Mouse (Mus musculus) MEL (cell line): Measurements from ENCODE around the gene Hspg2. TPM values are rescaled to one million over a fixed set of nuclear protein-coding genes. Genes with fewer than 3 reads are reported as not detected.

ENCODE experiments used
- DNase-seq: peaks from one replicate; pipeline ENCODE4 v3.0.0; 2011; ENCODE audit warnings: low read depth, low spot score
- H3K27ac ChIP-seq: 2 replicates; pipeline ENCODE4 v1.5.1; 2012; ENCODE audit warnings: low read depth, mild to moderate bottlenecking, control low read depth, low read length, moderate library complexity; ENCODE audit not compliant: control insufficient read depth
- H3K27me3 ChIP-seq, 2 experiments: fragments of 150-350 bp in 1 of 2; sonication (generic) in 1 of 2; 2 replicates each; pipeline ENCODE4 v1.6.1; 2012; ENCODE audit warnings: low read length in 2 of 2, mild to moderate bottlenecking in 2 of 2, improper control_type of control experiment in 1 of 2, moderate library complexity in 1 of 2; ENCODE audit not compliant: insufficient read depth in 2 of 2, control insufficient read depth in 1 of 2
- H3K36me3 ChIP-seq, 2 experiments: 2 replicates each; pipeline ENCODE4 v1.6.1; 2012 to 2014; ENCODE audit warnings: low read length in 2 of 2, improper control_type of control experiment in 1 of 2, inconsistent platforms in 1 of 2, mild to moderate bottlenecking in 1 of 2; ENCODE audit not compliant: insufficient read depth in 2 of 2, control insufficient read depth in 1 of 2
- H3K4me1 ChIP-seq, 2 experiments: fragments of 150-350 bp in 1 of 2; sonication (generic) in 1 of 2; 2 replicates each; pipeline ENCODE4 v1.6.1; 2012; ENCODE audit warnings: low read length in 2 of 2, improper control_type of control experiment in 1 of 2, mild to moderate bottlenecking in 1 of 2; ENCODE audit not compliant: insufficient read depth in 2 of 2, control insufficient read depth in 1 of 2
- H3K4me3 ChIP-seq, 2 experiments: fragments of 150-350 bp in 1 of 2; sonication (generic) in 1 of 2; 2 replicates each; pipeline ENCODE4 v1.5.1; 2012; ENCODE audit warnings: low read depth in 2 of 2, low read length in 2 of 2, mild to moderate bottlenecking in 2 of 2, moderate library complexity in 2 of 2, control low read depth in 1 of 2, improper control_type of control experiment in 1 of 2; ENCODE audit not compliant: control insufficient read depth in 1 of 2, insufficient read depth in 1 of 2
- H3K79me2 ChIP-seq: 2 replicates; pipeline ENCODE4 v1.6.1; 2012; ENCODE audit warnings: mild to moderate bottlenecking, low read length, moderate library complexity; ENCODE audit not compliant: control insufficient read depth, poor library complexity, insufficient read depth
- H3K9ac ChIP-seq: 2 replicates; pipeline ENCODE4 v1.6.1; 2012; ENCODE audit warnings: low read depth, mild to moderate bottlenecking, control low read depth, low read length, moderate library complexity; ENCODE audit not compliant: control insufficient read depth, poor library complexity, severe bottlenecking
- H3K9me3 ChIP-seq: fragments of 150-350 bp; sonication (generic); replicated peaks from 2 replicates; pipeline ENCODE4 v1.6.1; 2012; ENCODE audit warnings: mild to moderate bottlenecking, low read length, improper control_type of control experiment, moderate library complexity; ENCODE audit not compliant: insufficient read depth
- CHD2 ChIP-seq: IDR thresholded peaks from 2 replicates; pipeline ENCODE4 v1.6.1; 2011; ENCODE audit warnings: low read length, improper control_type of control experiment
- E2F4 ChIP-seq: IDR thresholded peaks from 2 replicates; pipeline ENCODE4 v1.6.1; 2011; ENCODE audit warnings: low read depth, low read length, improper control_type of control experiment, borderline replicate concordance
- ELF1 ChIP-seq: IDR thresholded peaks from 2 replicates; pipeline ENCODE4 v1.6.1; 2014; ENCODE audit warnings: low read depth, mild to moderate bottlenecking, inconsistent platforms, low read length, improper control_type of control experiment, moderate library complexity
- EP300 ChIP-seq, 2 experiments: IDR thresholded peaks; 2 replicates each; pipeline ENCODE4 v1.6.1; 2011; ENCODE audit warnings: improper control_type of control experiment in 2 of 2, low read length in 2 of 2, low read depth in 1 of 2, mild to moderate bottlenecking in 1 of 2
- ETS1 ChIP-seq: IDR thresholded peaks from 2 replicates; pipeline ENCODE4 v1.6.1; 2012; ENCODE audit warnings: low read depth, mild to moderate bottlenecking, inconsistent platforms, low read length, improper control_type of control experiment, moderate library complexity
- GATA1 ChIP-seq: IDR thresholded peaks from 2 replicates; pipeline ENCODE4 v1.6.1; 2011; ENCODE audit warnings: low read depth, low read length, improper control_type of control experiment
- JUND ChIP-seq: IDR thresholded peaks from 2 replicates; pipeline ENCODE4 v1.6.1; 2011; ENCODE audit warnings: low read depth, mild to moderate bottlenecking, improper control_type of control experiment, low read length
- MAFK ChIP-seq: IDR thresholded peaks from 2 replicates; pipeline ENCODE4 v1.6.1; 2011; ENCODE audit warnings: low read depth, mild to moderate bottlenecking, low read length, improper control_type of control experiment, borderline replicate concordance
- MAZ ChIP-seq: IDR thresholded peaks from 2 replicates; pipeline ENCODE4 v1.6.1; 2012; ENCODE audit warnings: low read depth, mild to moderate bottlenecking, inconsistent platforms, low read length, improper control_type of control experiment
- MXI1 ChIP-seq: IDR thresholded peaks from 2 replicates; pipeline ENCODE4 v1.6.1; 2011; ENCODE audit warnings: mild to moderate bottlenecking, low read depth, low read length, improper control_type of control experiment
- MYB ChIP-seq: IDR thresholded peaks from 2 replicates; pipeline ENCODE4 v1.6.1; 2011; ENCODE audit warnings: mild to moderate bottlenecking, low read depth, low read length, improper control_type of control experiment
- MYC ChIP-seq: IDR thresholded peaks from 2 replicates; pipeline ENCODE4 v1.6.1; 2011; ENCODE audit warnings: low read depth, mild to moderate bottlenecking, low read length, improper control_type of control experiment, moderate library complexity
- NRF1 ChIP-seq: IDR thresholded peaks from 2 replicates; pipeline ENCODE4 v1.6.1; 2014; ENCODE audit warnings: low read depth, mild to moderate bottlenecking, inconsistent platforms, low read length, improper control_type of control experiment, moderate library complexity; ENCODE audit not compliant: poor library complexity, insufficient read depth, severe bottlenecking
- POLR2A ChIP-seq, 2 experiments: IDR thresholded peaks; 2 replicates each; pipeline ENCODE4 v1.6.1; 2011 to 2012; ENCODE audit warnings: low read length in 2 of 2, mild to moderate bottlenecking in 2 of 2, control low read depth in 1 of 2, improper control_type of control experiment in 1 of 2, low read depth in 1 of 2, moderate library complexity in 1 of 2; ENCODE audit not compliant: control insufficient read depth in 1 of 2, insufficient read depth in 1 of 2, poor library complexity in 1 of 2
- POLR2AphosphoS2 ChIP-seq: IDR thresholded peaks from 2 replicates; pipeline ENCODE4 v1.6.1; 2011; ENCODE audit warnings: low read length, improper control_type of control experiment
- RAD21 ChIP-seq: IDR thresholded peaks from 2 replicates; pipeline ENCODE4 v1.6.1; 2011; ENCODE audit warnings: mild to moderate bottlenecking, low read depth, low read length, improper control_type of control experiment
- RCOR1 ChIP-seq: IDR thresholded peaks from 2 replicates; pipeline ENCODE4 v1.6.1; 2012; ENCODE audit warnings: low read depth, mild to moderate bottlenecking, inconsistent platforms, low read length, improper control_type of control experiment
- SIN3A ChIP-seq: IDR thresholded peaks from 2 replicates; pipeline ENCODE4 v1.6.1; 2012; ENCODE audit warnings: low read length, improper control_type of control experiment, inconsistent platforms
- SMC3 ChIP-seq: IDR thresholded peaks from 2 replicates; pipeline ENCODE4 v1.6.1; 2011; ENCODE audit warnings: low read depth, low read length, improper control_type of control experiment
- TAL1 ChIP-seq: IDR thresholded peaks from 2 replicates; pipeline ENCODE4 v1.6.1; 2012; ENCODE audit warnings: mild to moderate bottlenecking, inconsistent platforms, low read length, moderate library complexity, mixed read lengths
- TCF12 ChIP-seq: IDR thresholded peaks from 2 replicates; pipeline ENCODE4 v1.6.1; 2014; ENCODE audit warnings: low read depth, mild to moderate bottlenecking, inconsistent platforms, low read length, improper control_type of control experiment, moderate library complexity
- ZMIZ1 ChIP-seq: IDR thresholded peaks from 2 replicates; pipeline ENCODE4 v1.6.1; 2012; ENCODE audit warnings: low read depth, mild to moderate bottlenecking, inconsistent platforms, low read length, improper control_type of control experiment, moderate library complexity
- ZNF384 ChIP-seq: IDR thresholded peaks from 2 replicates; pipeline ENCODE4 v1.6.1; 2012; ENCODE audit warnings: low read depth, mild to moderate bottlenecking, inconsistent platforms, low read length, improper control_type of control experiment
- polyA plus RNA-seq, 2 experiments: library from polyadenylated mRNA; stranded (reverse) in 1 of 2; unstranded in 1 of 2; fragments of >175 nt in 1 of 2; fragments of >200 nt in 1 of 2; gene quantifications; 2 replicates each; pipeline versions ENCODE4 v1.2.1 to v1.2.4; 2012; ENCODE audit warnings: low replicate concordance in 2 of 2, low read depth in 1 of 2; ENCODE audit not compliant: insufficient read length in 2 of 2, insufficient read depth in 1 of 2, missing spikeins in 1 of 2
- total RNA-seq: library from RNA; depleted of rRNA; stranded (reverse); fragments of 300-350 nt; gene quantifications from 2 replicates; pipeline ENCODE4 v1.2.3, GENCODE M21; 2012

Hspg2 gene
- total and polyA plus RNA-seq, 3 experiments = 0.04 TPM; not detected in 1

DNA sequence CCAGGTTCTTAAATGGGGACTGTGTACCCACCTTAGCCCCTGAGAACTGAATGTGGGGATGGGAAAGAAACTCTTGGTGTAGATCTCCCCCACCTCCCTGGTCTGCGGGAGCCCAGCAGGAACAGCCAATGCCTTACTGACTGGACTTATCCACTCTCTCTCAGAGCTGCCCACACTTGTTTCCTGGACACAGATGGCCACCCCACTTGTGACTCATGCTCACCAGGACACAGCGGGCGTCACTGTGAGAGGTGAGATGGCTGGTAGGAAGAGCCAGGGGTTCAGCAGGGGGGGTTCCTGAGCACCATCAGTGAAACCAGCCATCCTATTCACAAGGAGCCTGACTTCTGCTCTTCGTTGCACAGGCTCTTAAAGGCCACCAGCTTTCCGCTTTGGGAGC lies 51.8 kb downstream of the Hspg2 start:
- H3K36me3 ChIP-seq = no peaks in the 10 kb centered on the region
- TF ChIP-seq ETS1 (no peak), JUND (no peak), SIN3A (no peak), ELF1 (no peak), POLR2A (IDR thresholded peaks at IDR 0.05; ENCODE audit: control insufficient read depth in 1 of 2, insufficient read depth in 1 of 2, low read depth in 1 of 2, low read length in 2 of 2, poor library complexity in 1 of 2) (no peak), MYB (no peak), RCOR1 (no peak), MYC (no peak), E2F4 (no peak), GATA1 (no peak)
- no peak overlapping the region for H3K4me3 ChIP-seq
- no peaks in the 10 kb centered on the region for H3K79me2 ChIP-seq
- H3K27ac ChIP-seq = no peak overlapping the region
- no peak for DNase-seq
- H3K4me1 ChIP-seq = no peaks in the 10 kb centered on the region
- H3K27me3 ChIP-seq = no peaks in the 10 kb centered on the region; a peak in 1 of 4 replicates
- H3K9ac ChIP-seq = no peak overlapping the region
- no peaks in the 10 kb centered on the region for H3K9me3 ChIP-seq

- H3K36me3 ChIP-seq = no peaks in the 10 kb centered on the region
- no peaks in the 10 kb centered on the region; a peak in 1 of 4 replicates for H3K27me3 ChIP-seq
Measured at GRCm38 (mm10) chr4:137521966-137522365, 53.4 kb downstream of the Hspg2 start.

GRCm38 (mm10) chr4:137525426-137525825 lies 56.9 kb downstream of the Hspg2 start:
- no peaks in the 10 kb centered on the region for H3K4me1 ChIP-seq
- no peak for DNase-seq
- no peaks in the 10 kb centered on the region; a peak in 1 of 4 replicates for H3K27me3 ChIP-seq
- no peak for TF ChIP-seq ZNF384
- TF ChIP-seq MAFK = no peak
- no peak for TF ChIP-seq ETS1
- TF ChIP-seq, all 39 proteins: peak for 0
- no peaks in the 10 kb centered on the region for H3K9me3 ChIP-seq
- no peak overlapping the region for H3K4me3 ChIP-seq
- H3K36me3 ChIP-seq = no peaks in the 10 kb centered on the region
- H3K79me2 ChIP-seq = no peaks in the 10 kb centered on the region
- no peak overlapping the region for H3K9ac ChIP-seq
- H3K27ac ChIP-seq = no peak overlapping the region

More at GRCm38 (mm10) chr4:137521966-137522365, 53.4 kb downstream of the Hspg2 start:
- H3K4me1 ChIP-seq = no peaks in the 10 kb centered on the region
- TF ChIP-seq POLR2AphosphoS2 = no peak
- TF ChIP-seq MXI1 = no peak
- TF ChIP-seq CHD2 = no peak
- no peak for TF ChIP-seq EP300 (IDR thresholded peaks at IDR 0.05; ENCODE audit: low read depth in 1 of 2, low read length in 2 of 2)
- no peak for TF ChIP-seq RAD21
- no peak for TF ChIP-seq SIN3A
- no peak for TF ChIP-seq TCF12
- TF ChIP-seq NRF1 = no peak
- TF ChIP-seq POLR2A (IDR thresholded peaks at IDR 0.05; ENCODE audit: control insufficient read depth in 1 of 2, insufficient read depth in 1 of 2, low read depth in 1 of 2, low read length in 2 of 2, poor library complexity in 1 of 2) = no peak
- no peak for TF ChIP-seq ZMIZ1
- TF ChIP-seq ETS1 = no peak
- TF ChIP-seq MAZ = no peak
- no peak for TF ChIP-seq TAL1
- TF ChIP-seq SMC3 = no peak
- TF ChIP-seq, all 39 proteins: peak for 0
- no peaks in the 10 kb centered on the region for H3K9me3 ChIP-seq
- H3K27ac ChIP-seq = no peak overlapping the region
- no peaks in the 10 kb centered on the region for H3K79me2 ChIP-seq
- H3K4me3 ChIP-seq = no peak overlapping the region
- no peak overlapping the region for H3K9ac ChIP-seq
- DNase-seq = no peak
